Mouse (Mus musculus): ENCODE measurements at regions not wholly inside any gene's neighbourhood (a gene's known extent, or its start where the extent isn't known, plus 50 kb on each side); places are given as distances from the start of the nearest gene placed in this dataset.

- DNase-seq, result no peak
These were observed 432.6 kb downstream of the Mctp2 start for GRCm38 (mm10) chr7:71873817-71874216.

GRCm38 (mm10) chr7:71872912-71873311, 433.5 kb downstream of the Mctp2 start:
- DNase-seq, result no peak

DNA sequence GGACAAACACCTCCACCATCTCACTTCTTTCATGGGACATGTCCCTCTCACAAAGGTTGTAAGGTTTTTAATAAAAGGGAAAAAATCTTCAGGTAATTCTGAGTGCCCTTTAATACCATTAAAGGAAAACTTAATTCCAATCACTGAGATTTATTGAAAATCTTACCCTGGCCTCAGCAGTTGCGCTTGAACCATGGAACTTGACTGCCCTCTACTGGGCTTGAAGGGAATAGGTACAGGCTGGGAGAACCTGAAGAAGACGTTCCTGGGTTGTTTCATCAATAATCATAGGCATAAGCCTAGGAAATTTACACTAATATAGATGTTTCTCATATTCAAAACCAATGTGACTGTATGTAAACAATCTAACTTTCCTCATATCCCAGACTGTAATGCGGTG, 439.3 kb downstream of the Mctp2 start:
- DNase-seq, result peak; percentile 56 to 63

GRCm38 (mm10) chr7:71865371-71866166, 440.8 kb downstream of the Mctp2 start:
- DNase-seq, result no peak

- no peak for DNase-seq
These were observed 453.5 kb downstream of the Mctp2 start for GRCm38 (mm10) chr7:71852864-71853263.

DNA sequence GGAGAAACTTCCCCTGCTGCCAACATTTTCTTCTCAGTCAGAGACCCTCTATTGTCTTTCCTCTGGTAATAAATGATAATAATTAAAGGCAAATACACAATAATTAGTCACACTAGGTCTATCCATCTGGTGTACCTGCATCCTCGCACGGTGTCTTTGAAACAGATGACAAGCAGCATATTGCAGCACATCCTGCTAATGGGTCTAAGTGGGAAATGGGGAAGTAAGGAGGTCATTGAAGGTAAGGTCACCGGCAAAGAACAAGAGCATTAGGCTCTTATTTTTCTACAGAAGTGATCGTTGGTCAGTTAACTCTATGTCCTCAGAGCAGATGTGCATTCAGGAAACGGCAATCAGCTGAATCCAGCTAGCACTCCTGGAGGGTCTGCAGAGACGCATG, 457.2 kb downstream of the Mctp2 start:
- DNase-seq, result no peak

DNA sequence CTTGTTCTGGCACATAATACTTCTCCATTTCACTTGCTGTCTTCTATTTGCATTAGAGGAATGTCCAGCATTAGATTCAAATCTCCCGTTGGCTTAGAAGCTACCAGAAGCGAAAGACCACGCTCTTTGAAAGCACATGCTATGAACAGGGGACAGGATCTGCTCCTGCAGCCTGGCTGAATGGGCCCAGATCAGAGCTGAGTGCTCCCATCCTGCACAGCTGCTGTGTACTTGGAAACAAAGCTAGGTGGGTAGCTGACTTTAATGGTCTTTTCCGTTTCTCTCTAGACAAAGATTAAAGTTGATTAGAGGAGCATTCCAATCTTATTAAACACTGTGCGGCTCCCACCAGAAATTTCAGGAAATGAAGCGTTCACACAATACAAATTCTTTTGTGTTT, 468.6 kb downstream of the Mctp2 start:
- no peak for DNase-seq

- DNase-seq, result no peak
These were observed 474.4 kb downstream of the Mctp2 start for GRCm38 (mm10) chr7:71831790-71832525.

DNA sequence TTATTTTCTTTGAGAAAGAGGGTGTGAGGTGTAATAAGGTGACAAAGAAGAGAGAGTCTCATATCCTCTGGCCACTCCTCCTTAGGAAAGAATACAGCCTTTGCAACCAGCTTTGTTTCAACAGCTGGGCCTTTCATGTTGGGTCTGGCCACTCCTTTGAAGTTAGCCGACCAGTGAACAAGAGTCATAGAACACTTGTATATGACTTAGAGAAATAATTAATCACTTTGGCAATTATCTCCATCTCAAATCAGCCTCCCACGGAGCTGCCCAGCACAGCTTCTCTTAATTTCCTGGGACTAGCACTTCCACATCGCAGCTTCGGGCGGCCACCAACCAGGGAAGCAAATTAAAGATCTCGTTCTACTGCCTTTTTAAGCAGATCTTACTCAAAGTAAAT, 476.8 kb downstream of the Mctp2 start:
- DNase-seq, result no peak

- DNase-seq, result no peak
These were observed 464.9 kb upstream of the Gm10295 start for GRCm38 (mm10) chr7:71816138-71816537.

GRCm38 (mm10) chr7:71794201-71794600, 442.9 kb upstream of the Gm10295 start:
- peak in 1 of 2 experiments; percentile 16 for DNase-seq

- DNase-seq, result no peak
These were observed 437.1 kb upstream of the Gm10295 start for GRCm38 (mm10) chr7:71788401-71788800.

GRCm38 (mm10) chr7:71782496-71782895, 431.2 kb upstream of the Gm10295 start:
- no peak for DNase-seq

DNA sequence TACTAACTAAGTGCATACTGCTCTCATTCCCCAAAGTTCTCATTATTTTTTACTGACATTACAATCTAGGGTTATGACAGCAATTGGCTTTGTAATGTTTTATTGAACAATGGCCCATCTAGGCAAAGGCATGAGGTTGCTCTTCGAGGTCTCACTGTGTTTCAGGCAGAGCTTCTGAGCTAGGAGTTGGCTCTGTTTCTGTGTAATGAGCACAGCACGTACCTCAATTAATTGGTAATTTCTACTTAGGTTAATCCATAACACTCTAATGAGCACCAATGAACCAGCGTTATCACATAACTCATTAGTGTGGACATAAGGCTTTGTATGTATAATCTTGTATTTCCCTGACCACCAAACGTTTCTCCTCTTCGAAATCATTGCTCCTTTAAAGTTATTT, 398.6 kb upstream of the Gm10295 start:
- no peak for DNase-seq

GRCm38 (mm10) chr7:71746118-71746897, 395.0 kb upstream of the Gm10295 start:
- no peak for DNase-seq

- no peak for DNase-seq
These were observed 377.2 kb upstream of the Gm10295 start for GRCm38 (mm10) chr7:71728509-71728908.

- no peak for DNase-seq
These were observed 356.9 kb upstream of the Gm10295 start for GRCm38 (mm10) chr7:71708209-71708608.

GRCm38 (mm10) chr7:71706201-71706600, 354.9 kb upstream of the Gm10295 start:
- DNase-seq, result no peak

- peak; percentile 68 to 80 for DNase-seq
These were observed 354.3 kb upstream of the Gm10295 start for GRCm38 (mm10) chr7:71705426-71706050.

- DNase-seq, result no peak
These were observed 353.5 kb upstream of the Gm10295 start for GRCm38 (mm10) chr7:71704661-71705240.

All from adrenal gland, postnatal 36 days (tissue).